Mouse (Mus musculus): ENCODE measurements around the gene Treml2.

DNA sequence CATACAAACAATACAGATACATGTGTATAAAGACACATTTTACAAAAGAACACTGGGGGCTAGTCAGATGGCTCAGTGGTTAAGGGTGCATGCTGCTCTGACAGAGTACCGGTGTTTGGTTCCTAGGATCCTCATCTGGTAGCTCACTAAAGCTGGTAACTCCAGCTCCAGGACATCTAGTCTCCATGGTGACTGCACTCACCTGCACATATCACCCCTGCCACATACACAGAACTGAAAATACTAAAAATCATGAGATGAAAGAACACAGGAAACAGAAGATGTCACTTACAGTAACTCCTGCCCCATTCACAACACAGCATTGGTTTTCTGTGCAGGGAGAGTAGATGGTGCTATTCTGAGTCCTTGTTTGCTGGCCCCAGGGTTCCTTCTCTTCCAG is 19.4 kb downstream of the Treml2 start:
- no peak for TF ChIP-seq CTCF (IDR thresholded peaks at IDR 0.05; ENCODE audit: low read depth)
- TF ChIP-seq EP300 (IDR thresholded peaks at IDR 0.05; ENCODE audit: low read depth): no peak
